In the genomic region with DNA sequence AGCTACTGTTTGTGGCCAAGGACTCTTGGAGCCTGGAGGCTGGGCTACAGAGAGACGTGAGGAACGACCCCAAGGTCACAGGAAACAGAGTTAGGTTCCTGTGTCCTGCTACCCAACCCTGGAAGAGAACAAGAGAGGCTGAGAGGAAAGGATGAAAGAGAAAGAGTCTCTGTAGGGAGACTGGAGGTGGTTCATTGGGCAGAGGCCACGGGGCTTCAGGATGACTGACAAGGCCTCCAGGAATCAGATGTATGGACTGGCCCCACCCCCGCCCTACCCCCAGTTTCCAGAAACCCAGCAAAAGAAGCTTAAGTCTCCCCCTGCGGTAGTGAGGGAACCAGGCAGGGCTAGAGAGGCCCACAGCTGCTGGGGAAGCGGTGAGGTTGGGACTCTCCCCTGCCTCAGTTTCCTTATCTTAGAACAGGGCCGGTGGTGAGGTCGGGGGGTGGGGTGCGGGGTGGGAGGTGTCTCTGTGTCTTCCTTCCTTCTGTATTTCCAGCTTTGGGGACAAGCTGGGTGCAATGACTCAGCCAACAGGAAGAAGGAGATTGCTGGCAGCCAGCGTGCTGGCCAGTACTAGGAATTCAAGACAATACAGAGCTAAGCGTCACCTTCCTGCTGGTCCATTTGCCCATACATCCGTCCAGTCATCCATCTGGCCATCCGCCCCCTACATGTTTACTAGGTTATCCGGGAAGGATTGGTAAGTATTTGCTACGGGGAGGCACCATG, we compare ENCODE assay signal across 8 mouse cellular contexts. TPM values are rescaled to one million over a fixed set of nuclear protein-coding genes. Genes with fewer than 3 reads are reported as not detected.
DNase-seq lines count a peak whose midpoint lies in the region; ATAC-seq and TF ChIP-seq lines count a peak whose summit lies in the region.

No protein-coding gene starts in this region.

- H3K36me3 ChIP-seq in ES-E14 (ENCODE audit: control insufficient read depth, insufficient read depth, low read length, poor library complexity, severe bottlenecking): no peaks in the 10 kb centered on the region
- H3K36me3 ChIP-seq in kidney, embryonic 14.5 days (ENCODE audit: control insufficient read depth, insufficient read depth, low read length): no peaks in the 10 kb centered on the region

- DNase-seq in ES-E14 (ENCODE audit: low read depth, low spot score): no peak
- DNase-seq in heart, adult 9 months (ENCODE audit: low spot score in 2 of 2): peak; percentile 71 to 78
- peak; percentile 68 to 84 for DNase-seq in lung, postnatal 4 days
- DNase-seq in frontal cortex, postnatal 25 days (ENCODE audit: low spot score in 2 of 2): no peak
- no peak for DNase-seq in thymus, postnatal 4 days

- H3K4me3 ChIP-seq in ES-E14 (ENCODE audit: insufficient read depth in 1 of 2, low read depth in 1 of 2, low read length in 2 of 2, poor library complexity in 1 of 2, severe bottlenecking in 1 of 2): no peak overlapping the region; a peak in 1 of 4 replicates
- H3K4me3 ChIP-seq in brown adipose tissue, adult 24 weeks (ENCODE audit: insufficient read depth, low read depth, low read length): 0 out of 2 replicates have a peak overlapping the region, but pooled peaks have one; percentile 14
- no peak overlapping the region for H3K4me3 ChIP-seq in kidney, embryonic 14.5 days (ENCODE audit: low read length)

- in situ Hi-C loops in ES-E14 (cut with MboI; ENCODE audit: low sequenced_read_pairs in 2 of 2, unreplicated experiment in 2 of 2): no loop called here

- no peak overlapping the region for H3K27ac ChIP-seq in ES-E14 (ENCODE audit: insufficient read depth, low read depth, low read length, poor library complexity, severe bottlenecking)
- peak overlapping the region; percentile 94 for H3K27ac ChIP-seq in brown adipose tissue, adult 24 weeks (replicated peaks; ENCODE audit: low read depth, low read length)
- peak overlapping the region; percentile 85; the same call in 1 of the 2 replicates for H3K27ac ChIP-seq in kidney, embryonic 14.5 days (ENCODE audit: low read depth, low read length)

- no peak for ATAC-seq in kidney, embryonic 14.5 days (ENCODE audit: low FRiP score, low TSS enrichment)
- no peak for ATAC-seq in cerebellum, adult (ENCODE audit: insufficient number of reproducible peaks, low FRiP score, low TSS enrichment)

- peaks cover 8 to 24% of the 10 kb centered on the region in 2 experiments for H3K4me1 ChIP-seq in ES-E14 (ENCODE audit: control insufficient read depth in 2 of 2, insufficient read depth in 2 of 2, low read length in 2 of 2, poor library complexity in 1 of 2)
- peaks cover 14% of the 10 kb centered on the region for H3K4me1 ChIP-seq in brown adipose tissue, adult 24 weeks (ENCODE audit: control insufficient read depth, insufficient read depth, insufficient read length, low read length)
- peaks cover 26% of the 10 kb centered on the region for H3K4me1 ChIP-seq in kidney, embryonic 14.5 days (ENCODE audit: control insufficient read depth, insufficient read depth, low read length)

- H3K4me2 ChIP-seq in kidney, embryonic 14.5 days (replicated peaks; ENCODE audit: low read depth, low read length): no peak overlapping the region; the same call in 1 of the 2 replicates

- H3K9me3 ChIP-seq in ES-E14 (ENCODE audit: control insufficient read depth, insufficient read depth, low read depth, low read length): no peaks in the 10 kb centered on the region
- no peaks in the 10 kb centered on the region for H3K9me3 ChIP-seq in kidney, embryonic 14.5 days (ENCODE audit: control insufficient read depth, low read length)

- WGBS in kidney, embryonic 14.5 days: 43% methylated on average over 15 of the region's 15 CpGs

- peak overlapping the region; percentile 45; the same call in 1 of the 2 replicates for H3K9ac ChIP-seq in ES-E14 (ENCODE audit: insufficient read depth, low read depth, low read length, poor library complexity, severe bottlenecking)
- H3K9ac ChIP-seq in kidney, embryonic 14.5 days (ENCODE audit: low read depth, low read length): no peak overlapping the region; the same call in 1 of the 2 replicates

- H3K27me3 ChIP-seq in kidney, embryonic 14.5 days (ENCODE audit: control insufficient read depth, insufficient read depth, low read length): no peaks in the 10 kb centered on the region

TF ChIP-seq in ES-E14, 5 proteins besides CTCF, POLR2A, EP300 and RAD21:
- TF ChIP-seq ZNF384 (IDR thresholded peaks at IDR 0.05; ENCODE audit: low read depth, low read length) (no peak), ZC3H11A (IDR thresholded peaks at IDR 0.05; ENCODE audit: borderline replicate concordance, low read depth, low read length) (no peak), MAFK (IDR thresholded peaks at IDR 0.05; ENCODE audit: insufficient read depth, low read depth, low read length) (no peak), HCFC1 (IDR thresholded peaks at IDR 0.05; ENCODE audit: borderline replicate concordance, insufficient read depth, low read length) (no peak), CHD2 (IDR thresholded peaks at IDR 0.05; ENCODE audit: low read depth, low read length) (no peak)

RNA-seq across cellular contexts. Expression of a gene that starts 30.7 kb away (rescaled TPM):
- total RNA-seq in ES-E14 (2012; rRNA removed): 1.9 and 2.6 TPM in 2 replicates
- polyA plus RNA-seq in brown adipose tissue, adult 24 weeks (2012; ENCODE audit: insufficient read depth, insufficient read length, missing spikeins): not detected in 2 replicates
- polyA plus RNA-seq in kidney, embryonic 14.5 days (2014; fragmentation: Nextera tagmentation; extraction: Ambion mirVana): 3.8 and 4.2 TPM in 2 replicates

RNA-seq across cellular contexts. Expression of a gene that starts 34.9 kb away (rescaled TPM):
- total RNA-seq in ES-E14 (2012; rRNA removed): 47.3 and 55.2 TPM in 2 replicates
- polyA plus RNA-seq in brown adipose tissue, adult 24 weeks (2012; ENCODE audit: insufficient read depth, insufficient read length, missing spikeins): 14.6 and 22.2 TPM in 2 replicates
- 95.6 and 101 TPM in 2 replicates for polyA plus RNA-seq in kidney, embryonic 14.5 days (2014; fragmentation: Nextera tagmentation; extraction: Ambion mirVana)

RNA-seq across cellular contexts. Expression of a gene that starts 57.4 kb away (rescaled TPM):
- 73.6 and 88.1 TPM in 2 replicates for total RNA-seq in ES-E14 (2012; rRNA removed)
- polyA plus RNA-seq in brown adipose tissue, adult 24 weeks (2012; ENCODE audit: insufficient read depth, insufficient read length, missing spikeins): 4.3 and 5.6 TPM in 2 replicates
- 29.7 and 33.3 TPM in 2 replicates for polyA plus RNA-seq in kidney, embryonic 14.5 days (2014; fragmentation: Nextera tagmentation; extraction: Ambion mirVana)

Comparison
In these comparisons a context has a peak if more than half of its experiments do, and no peak if none do; other contexts are left out.
1. DNase-seq: peak in heart, adult 9 months (2 of 2) and lung, postnatal 4 days (2 of 2); none in ES-E14 (single experiment), frontal cortex, postnatal 25 days (0 of 2) and thymus, postnatal 4 days (single experiment).